7 mouse cellular contexts compared by ENCODE assay signal in genomic region chrX:94798183-94798619, GRCm38 (mm10).
DNase-seq lines count a peak whose midpoint lies in the region; ATAC-seq and TF ChIP-seq lines count a peak whose summit lies in the region.
"Not testable (repeated sequence)": the region's sequence is repeated elsewhere in the genome, so short reads cannot be mapped to it uniquely, and the experiment has no call there.

No protein-coding gene starts in this region.

- not testable (repeated sequence) for DNase-seq in forebrain, postnatal 0 days; liver, embryonic 13.5 days

- not testable (repeated sequence) for H3K27me3 ChIP-seq in embryonic facial prominence, embryonic 12.5 days; forebrain, postnatal 0 days (ENCODE audit: insufficient read depth, low read length); hindbrain, embryonic 12.5 days; kidney, embryonic 14.5 days (ENCODE audit: control insufficient read depth, insufficient read depth, low read length); liver, embryonic 13.5 days; neural tube, embryonic 13.5 days

- not testable (repeated sequence) for H3K9me3 ChIP-seq in embryonic facial prominence, embryonic 12.5 days; forebrain, postnatal 0 days (ENCODE audit: low read length); hindbrain, embryonic 12.5 days (replicated peaks); kidney, embryonic 14.5 days (ENCODE audit: control insufficient read depth, low read length); liver, embryonic 13.5 days (replicated peaks); neural tube, embryonic 13.5 days

- TF ChIP-seq CTCF in forebrain, postnatal 0 days (IDR thresholded peaks at IDR 0.05; ENCODE audit: low read depth) = not testable (repeated sequence)

- H3K36me3 ChIP-seq in embryonic facial prominence, embryonic 12.5 days; forebrain, postnatal 0 days (ENCODE audit: insufficient read depth); hindbrain, embryonic 12.5 days; kidney, embryonic 14.5 days (ENCODE audit: control insufficient read depth, insufficient read depth, low read length); liver, embryonic 13.5 days; neural tube, embryonic 13.5 days: not testable (repeated sequence)

- not testable (repeated sequence) for H3K27ac ChIP-seq in embryonic facial prominence, embryonic 12.5 days; forebrain, postnatal 0 days (ENCODE audit: low read depth, low read length); hindbrain, embryonic 12.5 days; kidney, embryonic 14.5 days (ENCODE audit: low read depth, low read length); liver, embryonic 13.5 days; neural tube, embryonic 13.5 days (replicated peaks)

- not testable (repeated sequence) for H3K9ac ChIP-seq in embryonic facial prominence, embryonic 12.5 days; forebrain, postnatal 0 days; hindbrain, embryonic 12.5 days; kidney, embryonic 14.5 days (ENCODE audit: low read depth, low read length); liver, embryonic 13.5 days; neural tube, embryonic 13.5 days

- no CpG with 5 or more reads among the region's 22 CpGs for WGBS in embryonic facial prominence, embryonic 12.5 days
- no CpG with 5 or more reads among the region's 22 CpGs for WGBS in forebrain, postnatal 0 days
- no CpG with 5 or more reads among the region's 22 CpGs for WGBS in hindbrain, embryonic 12.5 days
- WGBS in kidney, embryonic 14.5 days = no CpG with 5 or more reads among the region's 22 CpGs
- no CpG with 5 or more reads among the region's 22 CpGs for WGBS in liver, embryonic 13.5 days (ENCODE audit: insufficient replicate concordance)
- WGBS in neural tube, embryonic 13.5 days = no CpG with 5 or more reads among the region's 22 CpGs

- not testable (repeated sequence) for H3K4me3 ChIP-seq in embryonic facial prominence, embryonic 12.5 days; forebrain, postnatal 0 days (ENCODE audit: low read depth, low read length); hindbrain, embryonic 12.5 days; kidney, embryonic 14.5 days (ENCODE audit: low read length); liver, embryonic 13.5 days (replicated peaks); neural tube, embryonic 13.5 days

- not testable (repeated sequence) for H3K4me2 ChIP-seq in embryonic facial prominence, embryonic 12.5 days (replicated peaks); forebrain, postnatal 0 days (ENCODE audit: low read depth); hindbrain, embryonic 12.5 days (replicated peaks); kidney, embryonic 14.5 days (replicated peaks; ENCODE audit: low read depth, low read length); liver, embryonic 13.5 days; neural tube, embryonic 13.5 days

- H3K4me1 ChIP-seq in embryonic facial prominence, embryonic 12.5 days; forebrain, postnatal 0 days (ENCODE audit: insufficient read depth); hindbrain, embryonic 12.5 days; kidney, embryonic 14.5 days (ENCODE audit: control insufficient read depth, insufficient read depth, low read length); liver, embryonic 13.5 days (replicated peaks); neural tube, embryonic 13.5 days (replicated peaks): not testable (repeated sequence)

- ATAC-seq in embryonic facial prominence, embryonic 12.5 days (ENCODE audit: insufficient number of reproducible peaks, insufficient read depth, low FRiP score, low TSS enrichment) = peak; percentile 65; the same call in 1 of the 2 replicates
- ATAC-seq in forebrain, postnatal 0 days = peak; percentile 78
- peak; percentile 66 for ATAC-seq in hindbrain, embryonic 12.5 days (ENCODE audit: low FRiP score)
- peak; percentile 75 for ATAC-seq in kidney, embryonic 14.5 days (ENCODE audit: low FRiP score, low TSS enrichment)
- peak; percentile 62 for ATAC-seq in liver, embryonic 13.5 days (ENCODE audit: low read depth)
- peak; percentile 75 for ATAC-seq in megakaryocyte-erythroid progenitor cell, adult 5-6 weeks (replicated peaks; ENCODE audit: low FRiP score, low TSS enrichment, poor library complexity, severe bottlenecking)
- peak; percentile 57 for ATAC-seq in neural tube, embryonic 13.5 days (ENCODE audit: low read depth)
